Mouse (Mus musculus) erythroblast, adult 5-6 weeks (primary cell): ENCODE results near the gene Samd7. TPM values are rescaled to one million over a fixed set of nuclear protein-coding genes. Genes with fewer than 3 reads are reported as not detected.

Experiments used
- total RNA-seq, 2 experiments: library from RNA; stranded (forward) in 1 of 2; stranded (reverse) in 1 of 2; fragments of 150-400 nt in 1 of 2; fragments of 200-764, 138-1000 nt in 1 of 2; gene quantifications; 2 replicates each; pipeline versions ENCODE4 v1.2.3 to v1.2.4; 2015 to 2017; ENCODE audit warnings: low replicate concordance in 2 of 2

The Samd7 gene
- total RNA-seq, 2 experiments from 2014 or later = 0.26 TPM; not detected in 1

Other genes with a start within 250 kb of the Samd7 start
- 0.58 and 1.0 TPM in 2 replicates for gene Mecom, start 198.3 kb upstream of the Samd7 start, total RNA-seq (2015; ENCODE audit: low replicate concordance)
- 0.84 TPM in 1 of 2 replicates, not detected in the other for gene Mecom, start 198.3 kb upstream of the Samd7 start, total RNA-seq (2017; ENCODE audit: low replicate concordance)
- gene Actrt3, start 146.4 kb upstream of the Samd7 start, total RNA-seq (2015; ENCODE audit: low replicate concordance) = 1.3 TPM in 1 of 2 replicates, not detected in the other
- not detected in 2 replicates for gene Actrt3, start 146.4 kb upstream of the Samd7 start, total RNA-seq (2017; ENCODE audit: low replicate concordance)
- gene Mynn, start 144.2 kb upstream of the Samd7 start, total RNA-seq (2015; ENCODE audit: low replicate concordance) = 15.7 and 22.3 TPM in 2 replicates
- gene Mynn, start 144.2 kb upstream of the Samd7 start, total RNA-seq (2017; ENCODE audit: low replicate concordance) = 37.1 and 41.4 TPM in 2 replicates
- gene Lrriq4, start 101.8 kb upstream of the Samd7 start, total RNA-seq (2015; ENCODE audit: low replicate concordance) = not detected in 2 replicates
- gene Lrriq4, start 101.8 kb upstream of the Samd7 start, total RNA-seq (2017; ENCODE audit: low replicate concordance) = not detected in 2 replicates
- gene Lrrc34, start 98.4 kb upstream of the Samd7 start, total RNA-seq (2015; ENCODE audit: low replicate concordance) = not detected in 2 replicates
- not detected in 2 replicates for gene Lrrc34, start 98.4 kb upstream of the Samd7 start, total RNA-seq (2017; ENCODE audit: low replicate concordance)
- gene Lrrc31, start 46.5 kb upstream of the Samd7 start, total RNA-seq (2015; ENCODE audit: low replicate concordance) = not detected in 2 replicates
- 0.84 TPM in 1 of 2 replicates, not detected in the other for gene Lrrc31, start 46.5 kb upstream of the Samd7 start, total RNA-seq (2017; ENCODE audit: low replicate concordance)
- gene Sec62, start 46.6 kb downstream of the Samd7 start, total RNA-seq (2015; ENCODE audit: low replicate concordance) = 219 and 226 TPM in 2 replicates
- gene Sec62, start 46.6 kb downstream of the Samd7 start, total RNA-seq (2017; ENCODE audit: low replicate concordance) = 338 and 399 TPM in 2 replicates
- gene Gpr160, start 109.7 kb downstream of the Samd7 start, total RNA-seq (2015; ENCODE audit: low replicate concordance) = 16.5 and 35.3 TPM in 2 replicates
- gene Gpr160, start 109.7 kb downstream of the Samd7 start, total RNA-seq (2017; ENCODE audit: low replicate concordance) = 7.8 and 10.7 TPM in 2 replicates
- 8.4 and 11.5 TPM in 2 replicates for gene Phc3, start 223.1 kb downstream of the Samd7 start, total RNA-seq (2015; ENCODE audit: low replicate concordance)
- gene Phc3, start 223.1 kb downstream of the Samd7 start, total RNA-seq (2017; ENCODE audit: low replicate concordance) = 12.8 and 16.5 TPM in 2 replicates
- gene Prkci, start 249.5 kb downstream of the Samd7 start, total RNA-seq (2015; ENCODE audit: low replicate concordance) = 5.6 and 9.2 TPM in 2 replicates
- 8.1 and 19.5 TPM in 2 replicates for gene Prkci, start 249.5 kb downstream of the Samd7 start, total RNA-seq (2017; ENCODE audit: low replicate concordance)